Mouse (Mus musculus) liver, embryonic 11.5 days (tissue): ENCODE results near the gene Sem1. TPM values are rescaled to one million over a fixed set of nuclear protein-coding genes. Genes with fewer than 3 reads are reported as not detected.
"Not testable (repeated sequence)": the region's sequence is repeated elsewhere in the genome, so short reads cannot be mapped to it uniquely, and the experiment has no call there.

Source experiments
- ATAC-seq: fragments of 200-750 bp; cut with Nextera tagmentation; replicated peaks from 2 replicates; pipeline ENCODE4 v1.8.0; 2017; ENCODE audit warnings: moderate number of reproducible peaks, mild to moderate bottlenecking, moderate TSS enrichment, moderate library complexity; ENCODE audit not compliant: low FRiP score
- DNase-seq: peaks from one replicate; pipeline ENCODE4 v3.0.0-alpha.2; 2017; ENCODE audit warnings: low spot score
- H3K27ac ChIP-seq: fragments of 300-500 bp; sonication (generic); 2 replicates; pipeline ENCODE4 v1.5.1; 2014; ENCODE audit warnings: mild to moderate bottlenecking, low read depth, low read length, control low read depth
- H3K27me3 ChIP-seq: fragments of 300-500 bp; sonication (generic); replicated peaks from 2 replicates; pipeline ENCODE4 v1.6.1; 2014; ENCODE audit warnings: low read length, mixed read lengths; ENCODE audit not compliant: control insufficient read depth, insufficient read depth
- H3K36me3 ChIP-seq: fragments of 300-500 bp; sonication (generic); 2 replicates; pipeline ENCODE4 v1.6.1; 2014; ENCODE audit warnings: mild to moderate bottlenecking, low read length, moderate library complexity, mixed read lengths; ENCODE audit not compliant: control insufficient read depth, insufficient read depth
- H3K4me1 ChIP-seq: fragments of 300-500 bp; sonication (generic); replicated peaks from 2 replicates; pipeline ENCODE4 v1.6.1; 2014; ENCODE audit warnings: low read length, mixed read lengths; ENCODE audit not compliant: control insufficient read depth, insufficient read depth
- H3K4me2 ChIP-seq: fragments of 300-500 bp; sonication (generic); 2 replicates; pipeline ENCODE4 v1.6.1; 2014; ENCODE audit warnings: mild to moderate bottlenecking, control low read depth, moderate library complexity
- H3K4me3 ChIP-seq: fragments of 300-500 bp; sonication (generic); 2 replicates; pipeline ENCODE4 v1.5.1; 2014; ENCODE audit warnings: low read depth, low read length, control low read depth
- H3K9ac ChIP-seq: fragments of 300-500 bp; sonication (generic); 2 replicates; pipeline ENCODE4 v1.6.1; 2014; ENCODE audit warnings: low read depth, low read length, control low read depth
- H3K9me3 ChIP-seq: fragments of 300-500 bp; sonication (generic); 2 replicates; pipeline ENCODE4 v1.6.1; 2016; ENCODE audit warnings: low read length, inconsistent platforms, mixed read lengths; ENCODE audit not compliant: control insufficient read depth
- WGBS: fragments of 180-500 bp; shearing (Covaris S2); extraction: QIAGEN DNeasy Blood & Tissue Kit; methylation state at CpG from one replicate; pipeline ENCODE4 v1.1.7; 2014; 5-methylcytosine and 5-hydroxymethylcytosine counted together
- polyA plus RNA-seq: library from polyadenylated mRNA; unstranded; fragments of >200 nt; fragmentation: Nextera tagmentation; extraction: Ambion mirVana; gene quantifications from 2 replicates; pipeline ENCODE4 v1.2.1, GENCODE M21; 2014

Gene Sem1
- polyA plus RNA-seq, 1 experiment from 2014 or later = 213 TPM

DNA sequence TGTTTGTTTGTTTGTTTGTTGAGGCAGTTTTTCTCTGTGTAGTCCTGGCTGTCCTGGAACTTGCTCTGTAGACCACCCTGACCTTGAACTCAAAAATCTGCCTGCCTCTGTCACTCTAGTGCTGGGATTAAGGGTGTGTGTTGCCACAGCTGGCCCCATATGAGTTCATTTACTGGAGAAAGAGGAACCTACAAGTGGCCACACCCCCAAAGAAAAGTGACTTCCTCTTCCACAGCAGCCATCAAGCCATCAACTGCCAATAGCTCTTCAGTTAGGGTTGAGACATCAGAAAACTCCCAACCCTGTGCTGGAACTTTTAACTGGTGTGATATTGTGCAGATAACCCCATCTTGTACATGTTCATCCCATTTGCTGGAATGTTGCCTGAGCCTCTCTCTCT lies 36.3 kb downstream of the Sem1 start:
- Histone ChIP-seq H3K27me3 (no peaks in the 10 kb centered on the region), H3K4me3 (no peak overlapping the region), H3K4me2 (no peak overlapping the region), H3K27ac (no peak overlapping the region), H3K4me1 (no peaks in the 10 kb centered on the region), H3K36me3 (no peaks in the 10 kb centered on the region), H3K9ac (no peak overlapping the region), H3K9me3 (no peaks in the 10 kb centered on the region)
- ATAC-seq = no peak
- DNase-seq = no peak

DNA sequence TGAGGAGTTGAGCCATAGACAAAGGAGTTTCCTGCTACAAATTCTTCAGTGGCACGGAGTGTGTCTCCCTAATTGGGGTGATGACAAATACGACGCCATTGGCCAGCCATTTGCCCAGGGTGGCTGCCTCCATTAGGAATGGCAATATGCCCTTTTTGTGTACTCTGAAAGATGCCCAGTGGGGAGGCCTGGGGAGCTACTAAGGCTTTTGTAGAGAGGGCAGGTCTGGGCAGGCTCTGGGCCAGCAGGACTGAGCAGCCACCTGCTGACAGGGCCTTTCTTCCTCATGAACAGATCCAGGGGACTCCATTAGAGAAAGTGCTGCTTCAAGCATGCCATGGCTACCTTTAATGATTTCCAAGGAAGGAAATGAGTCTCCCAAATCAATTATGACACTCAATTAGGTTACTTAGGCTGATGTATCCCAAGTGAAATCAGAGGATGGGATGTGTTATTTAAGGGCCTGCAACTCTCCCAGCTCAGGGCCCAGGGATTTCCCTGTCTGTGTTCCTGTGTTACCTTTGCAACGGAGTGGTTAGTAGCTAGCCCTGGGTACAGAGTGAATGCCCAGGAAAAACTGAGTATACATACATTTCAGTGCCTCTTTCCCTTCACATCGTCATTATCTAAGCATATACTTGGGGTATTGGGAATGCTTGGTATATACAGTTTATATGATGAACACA lies 41.5 kb downstream of the Sem1 start:
- Histone ChIP-seq H3K27me3 (no peaks in the 10 kb centered on the region), H3K9ac (no peak overlapping the region), H3K9me3 (no peaks in the 10 kb centered on the region), H3K4me1 (no peaks in the 10 kb centered on the region), H3K4me2 (no peak overlapping the region), H3K4me3 (no peak overlapping the region), H3K36me3 (no peaks in the 10 kb centered on the region), H3K27ac (no peak overlapping the region)
- ATAC-seq (no peak), DNase-seq (no peak)
- WGBS = 84% methylated on average over 5 of the region's 5 CpGs

- WGBS = 94% methylated on average over 5 of the region's 5 CpGs
- not testable (repeated sequence) for H3K9me3 ChIP-seq, H3K4me3 ChIP-seq, H3K27me3 ChIP-seq, H3K27ac ChIP-seq, DNase-seq, H3K4me1 ChIP-seq, H3K36me3 ChIP-seq, H3K9ac ChIP-seq, ATAC-seq, H3K4me2 ChIP-seq
Measured at GRCm38 (mm10) chr6:6536359-6536758, 42.1 kb downstream of the Sem1 start.
